Mouse (Mus musculus): ENCODE measurements around the gene Nol6. TPM values are rescaled to one million over a fixed set of nuclear protein-coding genes. Genes with fewer than 3 reads are reported as not detected.

Nol6 gene
- total and polyA plus RNA-seq, 2 experiments from 2014 or later: 39.9 to 70.8 TPM

DNA sequence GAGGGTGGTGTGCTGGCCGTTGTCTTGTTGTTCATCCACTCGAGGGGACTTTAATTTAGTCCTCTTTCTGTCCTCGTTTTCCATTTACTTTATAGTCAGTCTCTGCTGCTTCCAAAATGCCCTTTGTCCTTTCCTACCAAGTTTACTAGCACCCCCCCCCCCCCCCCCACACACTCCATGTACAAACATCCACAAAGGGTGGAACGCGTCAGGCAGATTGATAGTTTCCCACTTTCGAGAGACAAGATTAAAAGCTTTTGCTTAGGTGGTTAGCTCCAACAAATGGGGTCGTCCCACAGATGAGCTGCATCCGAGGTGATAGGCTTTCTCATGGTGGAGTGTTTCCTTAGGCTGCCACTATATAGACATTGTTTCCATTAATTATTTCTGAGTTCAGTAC lies 12.6 kb upstream of the Nol6 start:
- peak overlapping the region; percentile 74 for H3K4me2 ChIP-seq (ENCODE audit: low read depth, low read length, poor library complexity, severe bottlenecking)
- no peak for ATAC-seq (ENCODE audit: low FRiP score)
- H3K9me3 ChIP-seq (ENCODE audit: low read length): no peaks in the 10 kb centered on the region
- peaks cover 7% of the 10 kb centered on the region; the same call in 1 of the 2 replicates for H3K36me3 ChIP-seq (ENCODE audit: insufficient read depth, low read length)
- peak overlapping the region; percentile 99 for H3K9ac ChIP-seq (replicated peaks; ENCODE audit: low read length, poor library complexity, severe bottlenecking)
- no peaks in the 10 kb centered on the region for H3K4me1 ChIP-seq (ENCODE audit: insufficient read depth, low read length)
- 2% methylated on average over 8 of the region's 8 CpGs for WGBS
- peak; percentile 7 for DNase-seq (ENCODE audit: low spot score)
- H3K4me3 ChIP-seq (ENCODE audit: low read depth, low read length): peak overlapping the region; percentile 99
- TF ChIP-seq CTCF (IDR thresholded peaks at IDR 0.05): no peak
- H3K27me3 ChIP-seq (ENCODE audit: insufficient read depth, low read length): no peaks in the 10 kb centered on the region
- H3K27ac ChIP-seq (ENCODE audit: low read depth, low read length): peak overlapping the region; percentile 97; the same call in 1 of the 2 replicates

DNA sequence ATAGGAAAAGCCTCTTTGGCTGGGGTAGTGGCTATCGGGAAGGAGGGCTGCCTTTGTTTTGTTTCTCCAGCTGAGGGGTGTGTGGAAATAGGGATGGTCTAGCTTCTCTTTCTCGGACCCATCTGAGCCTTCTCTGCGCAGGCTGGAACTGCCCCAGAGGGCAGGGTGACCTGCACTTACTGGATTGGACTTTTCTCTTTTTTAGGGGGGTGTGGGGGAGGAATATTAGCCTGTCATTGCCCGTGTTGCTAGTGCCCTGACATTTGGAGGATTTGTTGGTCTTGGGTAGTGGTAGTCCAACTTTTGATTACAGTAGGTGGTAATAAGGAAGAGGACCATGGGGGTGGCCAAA lies 12.2 kb upstream of the Nol6 start:
- TF ChIP-seq CTCF (IDR thresholded peaks at IDR 0.05): no peak
- ATAC-seq (ENCODE audit: low FRiP score) (peak; percentile 14), DNase-seq (ENCODE audit: low spot score) (peak; percentile 27)
- WGBS: 0% methylated on average over 4 of the region's 4 CpGs
- peak overlapping the region; percentile 74 for H3K4me2 ChIP-seq (ENCODE audit: low read depth, low read length, poor library complexity, severe bottlenecking)
- peak overlapping the region; percentile 97 for H3K27ac ChIP-seq (ENCODE audit: low read depth, low read length)
- no peaks in the 10 kb centered on the region for H3K27me3 ChIP-seq (ENCODE audit: insufficient read depth, low read length)
- H3K4me3 ChIP-seq (ENCODE audit: low read depth, low read length): peak overlapping the region; percentile 99
- peak overlapping the region; percentile 99 for H3K9ac ChIP-seq (replicated peaks; ENCODE audit: low read length, poor library complexity, severe bottlenecking)
- no peaks in the 10 kb centered on the region for H3K4me1 ChIP-seq (ENCODE audit: insufficient read depth, low read length)
- H3K36me3 ChIP-seq (ENCODE audit: insufficient read depth, low read length): peaks cover 7% of the 10 kb centered on the region; the same call in 1 of the 2 replicates
- no peaks in the 10 kb centered on the region for H3K9me3 ChIP-seq (ENCODE audit: low read length)

DNA sequence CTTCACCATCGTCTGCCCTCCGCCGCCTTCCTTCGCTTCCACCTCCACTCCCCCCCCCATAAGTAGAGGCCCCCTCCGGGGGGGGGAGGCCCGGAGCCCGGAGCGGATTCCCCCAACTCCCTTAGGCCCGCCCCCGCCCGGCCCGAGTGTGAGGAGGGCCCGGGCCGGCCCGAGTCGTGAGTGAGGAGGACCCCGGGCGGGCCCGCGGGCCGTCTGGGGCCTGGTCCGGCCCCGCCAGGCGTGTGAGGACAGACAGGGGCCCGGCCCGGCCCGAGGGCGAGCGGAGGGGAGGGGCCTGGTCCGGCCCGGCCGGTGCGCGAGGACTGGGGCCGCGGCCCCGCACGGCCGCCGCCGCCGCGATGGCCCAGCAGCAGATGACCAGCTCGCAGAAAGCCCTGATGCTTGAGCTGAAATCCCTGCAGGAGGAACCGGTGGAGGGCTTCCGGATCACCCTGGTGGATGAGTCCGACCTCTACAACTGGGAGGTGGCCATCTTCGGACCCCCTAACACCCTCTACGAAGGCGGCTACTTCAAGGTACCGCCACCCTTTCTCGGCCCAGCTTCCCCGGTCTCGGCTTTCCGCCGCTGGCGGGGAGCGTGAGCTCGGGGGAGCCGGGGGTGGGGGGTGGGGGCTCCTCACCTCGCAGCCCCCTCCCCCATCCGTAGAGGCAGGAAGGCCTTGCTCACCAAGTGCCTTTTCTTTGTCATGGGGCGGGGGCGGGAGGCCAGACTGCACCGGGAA lies 11.6 kb upstream of the Nol6 start, which contains the start of gene Ube2r2:
Gene Ube2r2, plus strand, starts transcription at position 33 of the 743 bp plus-strand sequence.
- H3K27me3 ChIP-seq (ENCODE audit: insufficient read depth, low read length): no peaks in the 10 kb centered on the region
- H3K9me3 ChIP-seq (ENCODE audit: low read length): no peaks in the 10 kb centered on the region
- H3K27ac ChIP-seq (ENCODE audit: low read depth, low read length): peak within 1 kb of the TSS; percentile 97
- peak within 1 kb of the TSS; percentile 99 for H3K4me3 ChIP-seq (ENCODE audit: low read depth, low read length)
- peak within 1 kb of the TSS; percentile 99 for H3K9ac ChIP-seq (replicated peaks; ENCODE audit: low read length, poor library complexity, severe bottlenecking)
- H3K36me3 ChIP-seq (ENCODE audit: insufficient read depth, low read length): peaks cover 4% of the 10 kb centered on the region; the same call in 1 of the 2 replicates
- 0% methylated on average over 33 of the region's 65 CpGs for WGBS
- DNase-seq (ENCODE audit: low spot score): peak; percentile 70
- TF ChIP-seq CTCF (IDR thresholded peaks at IDR 0.05): peak; percentile 23; the same call in 1 of the 2 replicates
- peak within 1 kb of the TSS; percentile 74 for H3K4me2 ChIP-seq (ENCODE audit: low read depth, low read length, poor library complexity, severe bottlenecking)
- no peaks in the 10 kb centered on the region for H3K4me1 ChIP-seq (ENCODE audit: insufficient read depth, low read length)
- peak; percentile 74 for ATAC-seq (ENCODE audit: low FRiP score)

DNA sequence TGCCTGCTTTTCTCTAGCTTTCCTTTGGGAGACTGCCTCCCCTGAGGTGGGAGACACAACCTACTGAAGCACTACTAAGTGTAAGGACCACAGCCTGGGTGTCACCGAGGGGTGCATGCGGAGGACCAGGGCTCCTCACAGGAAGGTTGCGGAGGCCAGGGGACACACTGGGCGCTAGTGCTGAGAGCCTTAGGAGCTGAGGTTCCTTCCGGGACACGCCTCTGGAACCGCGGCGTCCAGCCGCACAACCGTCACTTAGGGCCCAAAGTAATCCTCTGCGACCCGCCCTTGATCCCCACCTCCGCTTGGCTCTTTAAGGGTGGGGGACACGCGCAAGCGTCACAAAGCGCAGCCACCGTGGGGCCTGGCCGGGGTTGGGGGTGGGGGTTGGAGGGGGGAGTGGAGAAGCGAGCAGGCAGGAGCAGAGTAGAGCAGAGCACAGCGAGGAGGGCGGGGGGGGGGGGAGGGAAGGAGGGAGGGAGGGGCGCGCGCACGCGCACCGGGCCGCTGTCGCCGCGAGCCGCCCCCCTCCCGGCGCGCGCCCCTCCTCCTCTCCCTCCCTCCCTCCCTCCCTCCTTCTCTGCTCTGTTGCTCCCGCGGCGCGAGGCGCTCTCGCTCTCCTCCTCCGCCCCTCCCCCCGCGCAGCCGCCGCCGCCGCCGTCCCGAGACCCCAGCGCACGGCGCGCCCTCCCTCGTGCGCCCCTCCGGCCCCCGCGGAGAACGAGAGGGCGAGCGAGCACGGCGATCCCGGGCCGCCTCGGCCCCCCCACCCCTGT lies 10.9 kb upstream of the Nol6 start:
- under 1% methylated on average over 13 of the region's 70 CpGs for WGBS
- Histone ChIP-seq H3K4me3 (ENCODE audit: low read depth, low read length) (peak overlapping the region; percentile 99), H3K4me1 (ENCODE audit: insufficient read depth, low read length) (no peaks in the 10 kb centered on the region), H3K9me3 (ENCODE audit: low read length) (no peaks in the 10 kb centered on the region), H3K27me3 (ENCODE audit: insufficient read depth, low read length) (no peaks in the 10 kb centered on the region), H3K9ac (replicated peaks; ENCODE audit: low read length, poor library complexity, severe bottlenecking) (peak overlapping the region; percentile 99), H3K27ac (ENCODE audit: low read depth, low read length) (peak overlapping the region; percentile 97), H3K4me2 (ENCODE audit: low read depth, low read length, poor library complexity, severe bottlenecking) (peak overlapping the region; percentile 74), H3K36me3 (ENCODE audit: insufficient read depth, low read length) (no peaks in the 10 kb centered on the region)
- TF ChIP-seq CTCF (IDR thresholded peaks at IDR 0.05): no peak
- ATAC-seq (ENCODE audit: low FRiP score): peak; percentile 94
- peak; percentile 87 for DNase-seq (ENCODE audit: low spot score)

DNA sequence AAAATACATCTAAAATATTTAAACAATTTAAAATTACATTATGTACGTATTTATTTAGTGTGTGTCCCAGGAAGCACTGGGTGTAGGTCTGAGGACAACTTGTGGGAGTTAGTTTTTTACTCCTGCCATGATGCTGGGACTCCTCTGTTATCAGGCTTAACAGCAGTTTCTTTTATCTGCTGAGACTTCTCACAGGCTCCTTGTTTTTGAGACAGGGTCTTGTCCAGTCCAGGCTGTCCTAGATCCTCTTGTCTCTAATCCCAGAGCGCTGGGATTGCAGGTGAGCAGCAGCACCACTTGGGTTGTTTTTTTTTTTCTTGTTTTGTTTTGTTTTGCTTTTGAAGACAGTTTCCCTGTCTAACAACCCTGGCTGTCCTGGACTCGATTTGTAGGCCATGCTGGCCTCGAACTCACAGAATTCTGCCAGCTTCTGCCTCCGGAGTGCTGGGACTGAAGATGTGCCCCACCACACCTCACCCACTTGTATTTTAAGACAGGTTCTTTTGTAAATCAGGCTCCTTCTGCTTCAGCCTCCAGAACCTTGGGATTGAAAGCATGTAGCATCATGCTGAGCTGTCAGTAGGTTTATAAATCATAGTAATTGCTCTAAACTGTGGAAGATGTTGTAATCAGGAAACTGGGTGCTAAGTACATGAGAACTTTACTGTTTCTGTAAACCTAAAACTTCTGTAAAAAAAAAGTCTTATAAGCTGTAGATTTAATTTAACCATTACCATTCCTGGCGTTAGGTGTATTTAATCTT lies 9.5 kb upstream of the Nol6 start:
- Histone ChIP-seq H3K36me3 (ENCODE audit: insufficient read depth, low read length) (no peaks in the 10 kb centered on the region), H3K4me1 (ENCODE audit: insufficient read depth, low read length) (no peaks in the 10 kb centered on the region), H3K9ac (replicated peaks; ENCODE audit: low read length, poor library complexity, severe bottlenecking) (no peak overlapping the region), H3K4me2 (ENCODE audit: low read depth, low read length, poor library complexity, severe bottlenecking) (no peak overlapping the region), H3K4me3 (ENCODE audit: low read depth, low read length) (no peak overlapping the region), H3K27me3 (ENCODE audit: insufficient read depth, low read length) (no peaks in the 10 kb centered on the region), H3K27ac (ENCODE audit: low read depth, low read length) (no peak overlapping the region), H3K9me3 (ENCODE audit: low read length) (no peaks in the 10 kb centered on the region)
- 81% methylated on average over 6 of the region's 6 CpGs for WGBS
- ATAC-seq (ENCODE audit: low FRiP score): no peak
- DNase-seq (ENCODE audit: low spot score): no peak
- no peak for TF ChIP-seq CTCF (IDR thresholded peaks at IDR 0.05)

All from midbrain, postnatal 0 days (tissue).